Mouse (Mus musculus): ENCODE results near the gene Fga. TPM values are rescaled to one million over a fixed set of nuclear protein-coding genes. Genes with fewer than 3 reads are reported as not detected.

Gene Fga
- polyA plus RNA-seq, 1 experiment from 2014 or later = 0.09 TPM

DNA sequence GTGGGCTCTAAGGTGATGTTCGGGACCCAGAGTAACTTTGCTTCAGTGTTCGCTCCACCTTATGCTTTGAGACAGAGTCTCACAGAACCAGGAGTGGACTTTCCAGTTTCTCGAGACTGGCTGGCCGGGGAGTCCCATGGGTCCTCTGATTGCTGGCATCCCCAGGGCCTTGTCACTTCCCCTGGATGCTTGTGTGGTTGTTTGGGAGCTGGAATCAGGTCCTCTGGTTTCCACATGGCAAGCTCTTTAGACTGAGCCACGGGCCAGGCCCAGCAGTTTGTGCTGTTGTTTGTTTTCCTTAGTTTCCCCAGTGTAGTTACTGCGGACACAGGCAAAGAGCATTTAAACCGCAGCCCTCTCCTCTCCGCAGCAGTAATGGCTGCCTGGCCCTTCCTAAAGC lies 7.9 kb downstream of the Fga start:
- no peak overlapping the region for H3K9ac ChIP-seq (replicated peaks; ENCODE audit: low read length)
- no peak for ATAC-seq (ENCODE audit: low FRiP score, low TSS enrichment)
- no peak overlapping the region for H3K4me2 ChIP-seq (ENCODE audit: low read length)
- H3K4me1 ChIP-seq (ENCODE audit: control insufficient read depth, insufficient read depth, low read length) = 0 out of 2 replicates have a peak, but pooled peaks cover 5% of the 10 kb centered on the region
- no peaks in the 10 kb centered on the region for H3K27me3 ChIP-seq (ENCODE audit: control insufficient read depth, insufficient read depth, low read length)
- DNase-seq = no peak
- no peaks in the 10 kb centered on the region for H3K9me3 ChIP-seq (ENCODE audit: control insufficient read depth, low read length)
- H3K36me3 ChIP-seq (ENCODE audit: control insufficient read depth, insufficient read depth, low read length) = no peaks in the 10 kb centered on the region
- H3K27ac ChIP-seq (replicated peaks; ENCODE audit: low read depth, low read length) = no peak overlapping the region
- WGBS = 85% methylated on average over 8 of the region's 8 CpGs
- H3K4me3 ChIP-seq (replicated peaks; ENCODE audit: low read depth, low read length) = no peak overlapping the region

GRCm38 (mm10) chr3:83038865-83039264 lies 13.0 kb downstream of the Fga start:
- 77% methylated on average over 2 of the region's 2 CpGs for WGBS
- DNase-seq = no peak
- H3K4me3 ChIP-seq (replicated peaks; ENCODE audit: low read depth, low read length) = no peak overlapping the region

GRCm38 (mm10) chr3:83039666-83040065 lies 13.8 kb downstream of the Fga start:
- Histone ChIP-seq H3K4me1 (ENCODE audit: control insufficient read depth, insufficient read depth, low read length) (no peaks in the 10 kb centered on the region), H3K27me3 (ENCODE audit: control insufficient read depth, insufficient read depth, low read length) (no peaks in the 10 kb centered on the region), H3K4me2 (ENCODE audit: low read length) (no peak overlapping the region), H3K36me3 (ENCODE audit: control insufficient read depth, insufficient read depth, low read length) (no peaks in the 10 kb centered on the region), H3K4me3 (replicated peaks; ENCODE audit: low read depth, low read length) (no peak overlapping the region), H3K27ac (replicated peaks; ENCODE audit: low read depth, low read length) (no peak overlapping the region), H3K9ac (replicated peaks; ENCODE audit: low read length) (no peak overlapping the region), H3K9me3 (ENCODE audit: control insufficient read depth, low read length) (no peaks in the 10 kb centered on the region)
- no peak for DNase-seq
- ATAC-seq (ENCODE audit: low FRiP score, low TSS enrichment) = no peak
- 80% methylated on average over 4 of the region's 4 CpGs for WGBS

More at GRCm38 (mm10) chr3:83038865-83039264, 13.0 kb downstream of the Fga start:
- Histone ChIP-seq H3K9me3 (ENCODE audit: control insufficient read depth, low read length) (no peaks in the 10 kb centered on the region), H3K4me2 (ENCODE audit: low read length) (no peak overlapping the region), H3K36me3 (ENCODE audit: control insufficient read depth, insufficient read depth, low read length) (no peaks in the 10 kb centered on the region), H3K27ac (replicated peaks; ENCODE audit: low read depth, low read length) (no peak overlapping the region), H3K27me3 (ENCODE audit: control insufficient read depth, insufficient read depth, low read length) (no peaks in the 10 kb centered on the region), H3K4me1 (ENCODE audit: control insufficient read depth, insufficient read depth, low read length) (no peaks in the 10 kb centered on the region), H3K9ac (replicated peaks; ENCODE audit: low read length) (no peak overlapping the region)
- no peak for ATAC-seq (ENCODE audit: low FRiP score, low TSS enrichment)

- ATAC-seq (ENCODE audit: low FRiP score, low TSS enrichment) (no peak), DNase-seq (no peak)
- Histone ChIP-seq H3K4me1 (ENCODE audit: control insufficient read depth, insufficient read depth, low read length) (no peaks in the 10 kb centered on the region), H3K27me3 (ENCODE audit: control insufficient read depth, insufficient read depth, low read length) (no peaks in the 10 kb centered on the region), H3K4me3 (replicated peaks; ENCODE audit: low read depth, low read length) (no peak overlapping the region), H3K4me2 (ENCODE audit: low read length) (no peak overlapping the region), H3K36me3 (ENCODE audit: control insufficient read depth, insufficient read depth, low read length) (no peaks in the 10 kb centered on the region), H3K9me3 (ENCODE audit: control insufficient read depth, low read length) (no peaks in the 10 kb centered on the region), H3K27ac (replicated peaks; ENCODE audit: low read depth, low read length) (no peak overlapping the region), H3K9ac (replicated peaks; ENCODE audit: low read length) (no peak overlapping the region)
- 95% methylated on average over 5 of the region's 5 CpGs for WGBS
These were observed 16.6 kb downstream of the Fga start for GRCm38 (mm10) chr3:83042451-83042850.

GRCm38 (mm10) chr3:83046649-83047048 lies 20.8 kb downstream of the Fga start:
- Histone ChIP-seq H3K4me2 (ENCODE audit: low read length) (no peak overlapping the region), H3K9ac (replicated peaks; ENCODE audit: low read length) (no peak overlapping the region), H3K27ac (replicated peaks; ENCODE audit: low read depth, low read length) (no peak overlapping the region), H3K27me3 (ENCODE audit: control insufficient read depth, insufficient read depth, low read length) (no peaks in the 10 kb centered on the region), H3K4me1 (ENCODE audit: control insufficient read depth, insufficient read depth, low read length) (no peaks in the 10 kb centered on the region), H3K4me3 (replicated peaks; ENCODE audit: low read depth, low read length) (no peak overlapping the region), H3K36me3 (ENCODE audit: control insufficient read depth, insufficient read depth, low read length) (no peaks in the 10 kb centered on the region), H3K9me3 (ENCODE audit: control insufficient read depth, low read length) (no peaks in the 10 kb centered on the region)
- ATAC-seq (ENCODE audit: low FRiP score, low TSS enrichment) = no peak
- WGBS = 91% methylated on average over 11 of the region's 11 CpGs
- DNase-seq = no peak

DNA sequence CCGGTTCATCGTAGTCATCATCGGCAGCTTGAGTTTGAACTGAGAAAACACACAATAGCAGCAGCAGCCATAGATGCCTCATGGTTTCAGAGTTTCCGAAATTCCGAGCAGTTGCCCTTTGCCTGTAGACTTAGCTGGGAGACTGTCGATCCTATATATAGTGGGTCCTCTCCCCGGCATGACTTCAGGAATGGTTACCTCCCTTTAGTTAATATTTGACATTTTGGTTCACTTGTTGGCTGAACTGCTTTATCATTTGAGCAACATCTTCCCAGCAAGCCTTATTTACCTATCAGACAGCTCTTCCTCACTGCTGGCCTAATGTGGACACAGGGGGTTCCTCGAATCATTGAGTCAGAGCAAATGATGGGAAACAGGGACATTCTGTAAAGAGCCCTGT lies 23.8 kb downstream of the Fga start, which contains the start of gene Fgb:
TSS of gene Fgb (minus strand) at position 184 of the 400 bp plus-strand sequence.
- 89% methylated on average over 8 of the region's 8 CpGs for WGBS
- H3K4me2 ChIP-seq (ENCODE audit: low read length) = no peak within 1 kb of the TSS
- no peaks in the 10 kb centered on the region for H3K9me3 ChIP-seq (ENCODE audit: control insufficient read depth, low read length)
- no peak within 1 kb of the TSS for H3K4me3 ChIP-seq (replicated peaks; ENCODE audit: low read depth, low read length)
- no peaks in the 10 kb centered on the region for H3K27me3 ChIP-seq (ENCODE audit: control insufficient read depth, insufficient read depth, low read length)
- DNase-seq = no peak
- H3K9ac ChIP-seq (replicated peaks; ENCODE audit: low read length) = no peak within 1 kb of the TSS
- ATAC-seq (ENCODE audit: low FRiP score, low TSS enrichment) = no peak
- H3K27ac ChIP-seq (replicated peaks; ENCODE audit: low read depth, low read length) = no peak within 1 kb of the TSS
- no peaks in the 10 kb centered on the region for H3K36me3 ChIP-seq (ENCODE audit: control insufficient read depth, insufficient read depth, low read length)
- no peaks in the 10 kb centered on the region for H3K4me1 ChIP-seq (ENCODE audit: control insufficient read depth, insufficient read depth, low read length)

GRCm38 (mm10) chr3:83050661-83051060 lies 24.8 kb downstream of the Fga start:
- H3K27me3 ChIP-seq (ENCODE audit: control insufficient read depth, insufficient read depth, low read length) = no peaks in the 10 kb centered on the region
- no peak overlapping the region for H3K4me3 ChIP-seq (replicated peaks; ENCODE audit: low read depth, low read length)
- no peak for ATAC-seq (ENCODE audit: low FRiP score, low TSS enrichment)
- no peak overlapping the region for H3K9ac ChIP-seq (replicated peaks; ENCODE audit: low read length)
- no peaks in the 10 kb centered on the region for H3K4me1 ChIP-seq (ENCODE audit: control insufficient read depth, insufficient read depth, low read length)
- H3K36me3 ChIP-seq (ENCODE audit: control insufficient read depth, insufficient read depth, low read length) = no peaks in the 10 kb centered on the region
- WGBS = 84% methylated on average over 5 of the region's 5 CpGs
- no peak overlapping the region for H3K27ac ChIP-seq (replicated peaks; ENCODE audit: low read depth, low read length)
- no peaks in the 10 kb centered on the region for H3K9me3 ChIP-seq (ENCODE audit: control insufficient read depth, low read length)
- H3K4me2 ChIP-seq (ENCODE audit: low read length) = no peak overlapping the region
- no peak for DNase-seq

GRCm38 (mm10) chr3:83052102-83052501 lies 26.2 kb downstream of the Fga start:
- no peak overlapping the region for H3K4me2 ChIP-seq (ENCODE audit: low read length)
- no peak overlapping the region for H3K27ac ChIP-seq (replicated peaks; ENCODE audit: low read depth, low read length)
- no peak for DNase-seq
- 90% methylated on average over 5 of the region's 5 CpGs for WGBS
- H3K4me3 ChIP-seq (replicated peaks; ENCODE audit: low read depth, low read length) = no peak overlapping the region
- no peak overlapping the region for H3K9ac ChIP-seq (replicated peaks; ENCODE audit: low read length)
- ATAC-seq (ENCODE audit: low FRiP score, low TSS enrichment) = no peak
- peaks cover 6% of the 10 kb centered on the region for H3K4me1 ChIP-seq (ENCODE audit: control insufficient read depth, insufficient read depth, low read length)
- 0 out of 2 replicates have a peak, but pooled peaks cover 1% of the 10 kb centered on the region for H3K36me3 ChIP-seq (ENCODE audit: control insufficient read depth, insufficient read depth, low read length)
- H3K27me3 ChIP-seq (ENCODE audit: control insufficient read depth, insufficient read depth, low read length) = no peaks in the 10 kb centered on the region
- H3K9me3 ChIP-seq (ENCODE audit: control insufficient read depth, low read length) = no peaks in the 10 kb centered on the region

GRCm38 (mm10) chr3:83053126-83053525 lies 27.2 kb downstream of the Fga start:
- H3K9ac ChIP-seq (replicated peaks; ENCODE audit: low read length) = no peak overlapping the region
- H3K4me1 ChIP-seq (ENCODE audit: control insufficient read depth, insufficient read depth, low read length) = peaks cover 6% of the 10 kb centered on the region
- WGBS = 91% methylated on average over 7 of the region's 7 CpGs
- no peak overlapping the region for H3K27ac ChIP-seq (replicated peaks; ENCODE audit: low read depth, low read length)
- H3K36me3 ChIP-seq (ENCODE audit: control insufficient read depth, insufficient read depth, low read length) = peaks cover 9% of the 10 kb centered on the region
- no peaks in the 10 kb centered on the region for H3K27me3 ChIP-seq (ENCODE audit: control insufficient read depth, insufficient read depth, low read length)
- ATAC-seq (ENCODE audit: low FRiP score, low TSS enrichment) = no peak
- no peak overlapping the region for H3K4me3 ChIP-seq (replicated peaks; ENCODE audit: low read depth, low read length)
- DNase-seq = no peak
- no peak overlapping the region for H3K4me2 ChIP-seq (ENCODE audit: low read length)
- H3K9me3 ChIP-seq (ENCODE audit: control insufficient read depth, low read length) = no peaks in the 10 kb centered on the region

All from midbrain, embryonic 14.5 days (tissue).